Mouse (Mus musculus) thymus, postnatal 4 days (tissue): ENCODE data around the gene Ypel1.
A peak's percentile ranks its signal among the peaks of the same experiment; 100 is the strongest.

Source experiments
- DNase-seq: peaks from one replicate; pipeline ENCODE4 v3.0.0; 2021

Gene Ypel1

GRCm38 (mm10) chr16:17069511-17070443 is at the start of gene Ypel1:
Gene Ypel1, plus strand, starts transcription at chr16:17069696.
- peak; percentile 84 for DNase-seq

- DNase-seq, result no peak
These were observed 44.9 kb upstream of the Ypel1 start for GRCm38 (mm10) chr16:17024469-17025148.

- DNase-seq, result no peak
These were observed 39.4 kb upstream of the Ypel1 start for GRCm38 (mm10) chr16:17029971-17030695.

- DNase-seq, result no peak
These were observed 35.7 kb upstream of the Ypel1 start for GRCm38 (mm10) chr16:17033754-17034153.

GRCm38 (mm10) chr16:17040716-17041115 is 28.8 kb upstream of the Ypel1 start:
- no peak for DNase-seq

- no peak for DNase-seq
These were observed 28.1 kb upstream of the Ypel1 start for GRCm38 (mm10) chr16:17041417-17041816.

- DNase-seq, result no peak
These were observed 25.2 kb upstream of the Ypel1 start for GRCm38 (mm10) chr16:17044320-17044719.

GRCm38 (mm10) chr16:17045287-17045686 is 24.2 kb upstream of the Ypel1 start:
- DNase-seq, result no peak

GRCm38 (mm10) chr16:17049886-17050285 is 19.6 kb upstream of the Ypel1 start:
- DNase-seq, result no peak

- no peak for DNase-seq
These were observed 17.4 kb upstream of the Ypel1 start for GRCm38 (mm10) chr16:17052087-17052486.

- DNase-seq, result no peak
These were observed 15.6 kb upstream of the Ypel1 start for GRCm38 (mm10) chr16:17053903-17054302.

- DNase-seq, result no peak
These were observed 13.9 kb upstream of the Ypel1 start for GRCm38 (mm10) chr16:17055584-17055983.

GRCm38 (mm10) chr16:17062338-17062737 is 7.2 kb upstream of the Ypel1 start:
- DNase-seq, result no peak

GRCm38 (mm10) chr16:17067552-17067951 is 1.9 kb upstream of the Ypel1 start:
- no peak for DNase-seq

- no peak for DNase-seq
These were observed 1.2 kb downstream of the Ypel1 start for GRCm38 (mm10) chr16:17070716-17071115.

- no peak for DNase-seq
These were observed 3.5 kb downstream of the Ypel1 start for GRCm38 (mm10) chr16:17073000-17073399.

GRCm38 (mm10) chr16:17076301-17076700 is 6.8 kb downstream of the Ypel1 start:
- DNase-seq, result peak; percentile 27

- no peak for DNase-seq
These were observed 7.4 kb downstream of the Ypel1 start for GRCm38 (mm10) chr16:17076869-17077268.

- DNase-seq, result no peak
These were observed 8.6 kb downstream of the Ypel1 start for GRCm38 (mm10) chr16:17078101-17078500.

- no peak for DNase-seq
These were observed 12.8 kb downstream of the Ypel1 start for GRCm38 (mm10) chr16:17082121-17082792.

- no peak for DNase-seq
These were observed 16.1 kb downstream of the Ypel1 start for GRCm38 (mm10) chr16:17085636-17086035.

- DNase-seq, result no peak
These were observed 16.7 kb downstream of the Ypel1 start for GRCm38 (mm10) chr16:17086241-17086640.
